Mouse (Mus musculus): ENCODE data around the gene Zcchc4.
"Not testable (repeated sequence)": the region's sequence is repeated elsewhere in the genome, so short reads cannot be mapped to it uniquely, and the experiment has no call there.

The Zcchc4 gene

GRCm38 (mm10) chr5:52775237-52775636 is at the start of gene Zcchc4:
TSS of gene Zcchc4 (plus strand) at chr5:52775409.
- no peak for DNase-seq

- DNase-seq: no peak
Observed at GRCm38 (mm10) chr5:52727747-52728146, 47.5 kb upstream of the Zcchc4 start.

- no peak for DNase-seq
Observed at GRCm38 (mm10) chr5:52732811-52733210, 42.4 kb upstream of the Zcchc4 start.

- no peak for DNase-seq
Observed at GRCm38 (mm10) chr5:52736046-52736445, 39.2 kb upstream of the Zcchc4 start.

GRCm38 (mm10) chr5:52741391-52742111 is 33.7 kb upstream of the Zcchc4 start, which contains the start of gene Pi4k2b:
TSS of gene Pi4k2b (plus strand) at chr5:52741574.
- DNase-seq: peak; percentile 92

GRCm38 (mm10) chr5:52742112-52742813 is 32.9 kb upstream of the Zcchc4 start:
- peak; percentile 74 for DNase-seq

GRCm38 (mm10) chr5:52743231-52743630 is 32.0 kb upstream of the Zcchc4 start:
- DNase-seq: no peak

GRCm38 (mm10) chr5:52746920-52747319 is 28.3 kb upstream of the Zcchc4 start:
- no peak for DNase-seq

GRCm38 (mm10) chr5:52748732-52749131 is 26.5 kb upstream of the Zcchc4 start:
- peak; percentile 68 for DNase-seq

GRCm38 (mm10) chr5:52753146-52753545 is 22.1 kb upstream of the Zcchc4 start:
- no peak for DNase-seq

- DNase-seq: no peak
Observed at GRCm38 (mm10) chr5:52754196-52754595, 21.0 kb upstream of the Zcchc4 start.

GRCm38 (mm10) chr5:52755337-52755736 is 19.9 kb upstream of the Zcchc4 start:
- no peak for DNase-seq

GRCm38 (mm10) chr5:52755989-52756388 is 19.2 kb upstream of the Zcchc4 start:
- DNase-seq: no peak

- DNase-seq: no peak
Observed at GRCm38 (mm10) chr5:52762586-52762985, 12.6 kb upstream of the Zcchc4 start.

- no peak for DNase-seq
Observed at GRCm38 (mm10) chr5:52774267-52774666, 942 bp upstream of the Zcchc4 start.

GRCm38 (mm10) chr5:52776466-52777354 is 1.5 kb downstream of the Zcchc4 start:
- not testable (repeated sequence) for DNase-seq

- peak; percentile 91 for DNase-seq
Observed at GRCm38 (mm10) chr5:52782523-52783250, 7.5 kb downstream of the Zcchc4 start.

GRCm38 (mm10) chr5:52783251-52783620 is 8.0 kb downstream of the Zcchc4 start:
- DNase-seq: no peak

GRCm38 (mm10) chr5:52783957-52784356 is 8.7 kb downstream of the Zcchc4 start:
- DNase-seq: no peak

- no peak for DNase-seq
Observed at GRCm38 (mm10) chr5:52786556-52787322, 11.5 kb downstream of the Zcchc4 start.

GRCm38 (mm10) chr5:52793230-52793629 is 18.0 kb downstream of the Zcchc4 start:
- no peak for DNase-seq

- DNase-seq: no peak
Observed at GRCm38 (mm10) chr5:52794109-52794508, 18.9 kb downstream of the Zcchc4 start.
